Mouse (Mus musculus) gastrocnemius, adult 2 months (tissue): ENCODE measurements around the gene Msrb3. TPM values are rescaled to one million over a fixed set of nuclear protein-coding genes. Genes with fewer than 3 reads are reported as not detected.

Source experiments
- DNase-seq: peaks from one replicate; pipeline ENCODE4 v3.0.0; 2022
- H3K27ac ChIP-seq: fragments of 200-600 bp; 2 replicates; pipeline ENCODE4 v1.8.1; 2022; ENCODE audit warnings: mild to moderate bottlenecking
- H3K4me3 ChIP-seq: fragments of 200-600 bp; 2 replicates; pipeline ENCODE4 v1.8.1; 2022; ENCODE audit warnings: mild to moderate bottlenecking, moderate library complexity
- CTCF ChIP-seq: fragments of 200-600 bp; IDR thresholded peaks from 2 replicates; pipeline ENCODE4 v1.8.1; 2022; ENCODE audit warnings: antibody characterized with exemption, mild to moderate bottlenecking, moderate library complexity
- intact Hi-C: fragments of 180-260 bp; cut with DNase I; formaldehyde crosslinking; loops from one replicate; pipeline ENCODE4 v1.15.1; 2025
- total RNA-seq, 2 experiments: library from RNA; stranded (reverse); gene quantifications; 2 replicates each; pipeline ENCODE4 v1.2.3; 2021

Msrb3 gene
- total RNA-seq, 2 experiments from 2014 or later = 111 to 116 TPM

DNA sequence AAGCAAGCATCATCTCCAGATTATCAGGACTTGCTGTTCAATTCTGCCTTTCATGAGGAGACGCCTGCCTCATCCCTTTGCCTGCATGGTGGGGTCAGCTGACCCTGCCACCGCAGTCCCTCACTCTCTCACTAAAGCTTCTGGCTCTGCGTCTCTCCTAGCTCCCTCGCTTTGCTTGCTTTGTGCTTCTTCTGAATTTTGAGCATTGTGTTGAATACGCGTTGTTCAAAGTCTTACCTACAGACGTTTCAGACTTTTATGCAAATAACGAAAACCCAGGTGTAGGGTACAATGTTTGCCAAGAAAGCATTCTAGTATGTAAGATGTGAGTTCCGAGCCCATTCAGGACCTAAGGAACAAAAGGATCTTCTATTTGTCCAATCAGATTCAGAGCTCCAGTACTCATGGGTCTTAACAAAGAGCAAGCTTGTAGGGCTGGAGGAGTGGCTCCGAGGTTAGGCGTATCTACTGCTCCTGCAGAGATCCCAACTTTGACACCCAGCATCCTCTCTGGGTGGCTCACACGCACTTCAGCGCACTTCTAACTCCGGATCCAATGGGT lies 162.3 kb downstream of the Msrb3 start:
- intact Hi-C loops = no loop called here
- no peak for TF ChIP-seq CTCF
- no peak for DNase-seq
- H3K27ac ChIP-seq = no peak overlapping the region
- no peak overlapping the region for H3K4me3 ChIP-seq

GRCm38 (mm10) chr10:120735722-120736507 lies 163.0 kb downstream of the Msrb3 start:
- intact Hi-C loops = no loop called here
- no peak overlapping the region for H3K27ac ChIP-seq
- H3K4me3 ChIP-seq = no peak overlapping the region
- TF ChIP-seq CTCF = no peak
- DNase-seq = no peak

DNA sequence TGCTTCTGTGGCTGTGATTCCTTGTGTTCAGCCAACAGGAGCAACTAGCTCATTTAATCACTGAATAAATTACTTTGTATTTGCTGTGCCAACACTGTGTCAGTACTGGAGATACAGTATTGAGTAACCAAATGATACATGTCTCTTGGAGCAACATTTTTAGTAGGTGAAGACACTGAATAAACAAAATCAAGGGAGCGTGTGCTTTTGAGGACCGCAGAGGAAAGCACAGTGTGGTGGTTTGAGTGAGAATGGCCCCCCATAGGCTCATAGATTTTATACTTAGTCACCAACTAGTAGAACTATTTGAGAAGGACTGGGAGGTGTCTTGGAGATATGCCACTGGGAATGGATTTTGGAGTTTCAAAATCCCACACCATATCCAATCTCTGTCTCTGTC lies 164.5 kb downstream of the Msrb3 start:
- H3K4me3 ChIP-seq = no peak overlapping the region
- DNase-seq = no peak
- TF ChIP-seq CTCF = no peak
- intact Hi-C loops = no loop called here
- H3K27ac ChIP-seq = no peak overlapping the region

Other genes starting within 250 kb of the Msrb3 start
- gene Lemd3, start 80.2 kb upstream of the Msrb3 start, total RNA-seq = 10 to 100 TPM; 11.4 to 11.9 TPM
- 1 to 10 TPM; 1.3 to 9.2 TPM for gene Wif1, start 134.9 kb upstream of the Msrb3 start, total RNA-seq